Mouse (Mus musculus) intestine, embryonic 14.5 days (tissue): ENCODE data around the gene 1810049J17Rik. TPM values are rescaled to one million over a fixed set of nuclear protein-coding genes. Genes with fewer than 3 reads are reported as not detected.

Source experiments
- ATAC-seq: fragments of 200-750 bp; cut with Nextera tagmentation; replicated peaks from 2 replicates; pipeline ENCODE4 v1.8.0; 2017; ENCODE audit warnings: low read depth, moderate number of reproducible peaks, moderate TSS enrichment, moderate library complexity; ENCODE audit not compliant: low FRiP score, low TSS enrichment
- DNase-seq: peaks from one replicate; pipeline ENCODE4 v3.0.0-alpha.2; 2018; ENCODE audit warnings: low spot score
- H3K27ac ChIP-seq: fragments of 300-500 bp; sonication (generic); 2 replicates; pipeline ENCODE4 v1.5.1; 2014; ENCODE audit warnings: low read depth, mild to moderate bottlenecking, control low read depth
- H3K27me3 ChIP-seq: fragments of 300-500 bp; sonication (generic); replicated peaks from 2 replicates; pipeline ENCODE4 v1.6.1; 2014; ENCODE audit warnings: low read length, control low read depth; ENCODE audit not compliant: control insufficient read depth, insufficient read depth
- H3K36me3 ChIP-seq: fragments of 300-500 bp; sonication (generic); 2 replicates; pipeline ENCODE4 v1.6.1; 2014; ENCODE audit warnings: low read length, control low read depth; ENCODE audit not compliant: control insufficient read depth, insufficient read depth
- H3K4me1 ChIP-seq: fragments of 300-500 bp; sonication (generic); replicated peaks from 2 replicates; pipeline ENCODE4 v1.6.1; 2014; ENCODE audit warnings: low read length, control low read depth, mixed read lengths; ENCODE audit not compliant: control insufficient read depth, insufficient read depth
- H3K4me2 ChIP-seq: fragments of 300-500 bp; sonication (generic); 2 replicates; pipeline ENCODE4 v1.6.1; 2014; ENCODE audit warnings: low read length
- H3K4me3 ChIP-seq: fragments of 300-500 bp; sonication (generic); 2 replicates; pipeline ENCODE4 v1.5.1; 2014; ENCODE audit warnings: low read depth, low read length, control low read depth, mixed read lengths
- H3K9ac ChIP-seq: fragments of 300-500 bp; sonication (generic); 2 replicates; pipeline ENCODE4 v1.6.1; 2014; ENCODE audit warnings: mild to moderate bottlenecking, low read length
- H3K9me3 ChIP-seq: fragments of 300-500 bp; sonication (generic); 2 replicates; pipeline ENCODE4 v1.6.1; 2016; ENCODE audit warnings: low read length, control low read depth; ENCODE audit not compliant: control insufficient read depth
- WGBS: fragments of 180-500 bp; shearing (Covaris S2); extraction: QIAGEN DNeasy Blood & Tissue Kit; methylation state at CpG from one replicate; pipeline ENCODE4 v1.1.7; 2014; 5-methylcytosine and 5-hydroxymethylcytosine counted together
- polyA plus RNA-seq: library from polyadenylated mRNA; unstranded; fragments of >200 nt; fragmentation: Nextera tagmentation; extraction: Ambion mirVana; gene quantifications from 2 replicates; pipeline ENCODE4 v1.2.1, GENCODE M21; 2014

Gene 1810049J17Rik
- polyA plus RNA-seq, 1 experiment from 2014 or later = 1.7 TPM

- under 1% methylated on average over 74 of the region's 74 CpGs for WGBS
- H3K36me3 ChIP-seq = no peaks in the 10 kb centered on the region; the same call in 1 of the 2 replicates
- peak within 1 kb of the TSS; percentile 73 for H3K4me2 ChIP-seq
- H3K27ac ChIP-seq = peak within 1 kb of the TSS; percentile 95
- DNase-seq (peak; percentile 96), ATAC-seq (peak; percentile 96)
- peak within 1 kb of the TSS; percentile 95 for H3K4me3 ChIP-seq
- H3K4me1 ChIP-seq = peaks cover 17% of the 10 kb centered on the region
- H3K27me3 ChIP-seq = no peaks in the 10 kb centered on the region
- H3K9ac ChIP-seq = peak within 1 kb of the TSS; percentile 98
- no peaks in the 10 kb centered on the region for H3K9me3 ChIP-seq
Observed at GRCm38 (mm10) chr15:12321091-12321787, 460 bp downstream of the 1810049J17Rik start, which contains the start of gene Golph3. TSS of gene Golph3 (plus strand) at chr15:12321450.

GRCm38 (mm10) chr15:12320441-12321090 is 1.1 kb downstream of the 1810049J17Rik start:
- H3K36me3 ChIP-seq = no peaks in the 10 kb centered on the region
- DNase-seq (no peak), ATAC-seq (peak; percentile 16; the same call in 1 of the 2 replicates)
- H3K9me3 ChIP-seq = no peaks in the 10 kb centered on the region
- 2% methylated on average over 22 of the region's 22 CpGs for WGBS
- H3K4me3 ChIP-seq = peak overlapping the region; percentile 95
- H3K9ac ChIP-seq = peak overlapping the region; percentile 98
- H3K4me2 ChIP-seq = peak overlapping the region; percentile 73
- peaks cover 17% of the 10 kb centered on the region for H3K4me1 ChIP-seq
- no peaks in the 10 kb centered on the region for H3K27me3 ChIP-seq
- peak overlapping the region; percentile 95 for H3K27ac ChIP-seq

- H3K9ac ChIP-seq = no peak overlapping the region
- no peaks in the 10 kb centered on the region for H3K9me3 ChIP-seq
- H3K27ac ChIP-seq = no peak overlapping the region
- no peak for ATAC-seq
- peak overlapping the region; percentile 95; the same call in 1 of the 2 replicates for H3K4me3 ChIP-seq
- no peaks in the 10 kb centered on the region for H3K36me3 ChIP-seq
- H3K4me2 ChIP-seq = peak overlapping the region; percentile 73
- no peak for DNase-seq
- 46% methylated on average over 5 of the region's 5 CpGs for WGBS
- no peaks in the 10 kb centered on the region for H3K27me3 ChIP-seq
- peaks cover 17% of the 10 kb centered on the region for H3K4me1 ChIP-seq
Observed at GRCm38 (mm10) chr15:12319889-12320288, 1.8 kb downstream of the 1810049J17Rik start.

GRCm38 (mm10) chr15:12318451-12318850 is 3.2 kb downstream of the 1810049J17Rik start:
- no peaks in the 10 kb centered on the region for H3K9me3 ChIP-seq

GRCm38 (mm10) chr15:12317290-12317689 is 4.4 kb downstream of the 1810049J17Rik start:
- ATAC-seq (no peak), DNase-seq (no peak)
- Histone ChIP-seq H3K4me3 (no peak overlapping the region), H3K27ac (no peak overlapping the region), H3K27me3 (no peaks in the 10 kb centered on the region), H3K36me3 (no peaks in the 10 kb centered on the region), H3K9me3 (no peaks in the 10 kb centered on the region), H3K4me2 (no peak overlapping the region), H3K9ac (no peak overlapping the region), H3K4me1 (no peaks in the 10 kb centered on the region)
- WGBS = 81% methylated on average over 5 of the region's 5 CpGs

More at GRCm38 (mm10) chr15:12318451-12318850, 3.2 kb downstream of the 1810049J17Rik start:
- 83% methylated on average over 8 of the region's 8 CpGs for WGBS
- ATAC-seq = no peak
- Histone ChIP-seq H3K27me3 (no peaks in the 10 kb centered on the region), H3K4me2 (no peak overlapping the region), H3K4me3 (no peak overlapping the region), H3K27ac (no peak overlapping the region), H3K36me3 (no peaks in the 10 kb centered on the region), H3K9ac (no peak overlapping the region), H3K4me1 (peaks cover 6% of the 10 kb centered on the region)
- no peak for DNase-seq

- no peak for ATAC-seq
Observed at GRCm38 (mm10) chr15:12315996-12316395, 5.7 kb downstream of the 1810049J17Rik start.

GRCm38 (mm10) chr15:12314584-12314983 is 7.1 kb downstream of the 1810049J17Rik start:
- no peak overlapping the region for H3K9ac ChIP-seq
- H3K4me2 ChIP-seq = no peak overlapping the region
- H3K9me3 ChIP-seq = no peaks in the 10 kb centered on the region
- H3K27ac ChIP-seq = no peak overlapping the region
- no peak overlapping the region for H3K4me3 ChIP-seq
- no peaks in the 10 kb centered on the region for H3K36me3 ChIP-seq
- H3K4me1 ChIP-seq = no peaks in the 10 kb centered on the region
- no peaks in the 10 kb centered on the region for H3K27me3 ChIP-seq
- 59% methylated on average over 5 of the region's 5 CpGs for WGBS
- ATAC-seq (no peak), DNase-seq (no peak)

More at GRCm38 (mm10) chr15:12315996-12316395, 5.7 kb downstream of the 1810049J17Rik start:
- Histone ChIP-seq H3K4me2 (no peak overlapping the region), H3K9me3 (no peaks in the 10 kb centered on the region), H3K27ac (no peak overlapping the region), H3K36me3 (no peaks in the 10 kb centered on the region), H3K9ac (no peak overlapping the region), H3K4me1 (no peaks in the 10 kb centered on the region), H3K4me3 (no peak overlapping the region), H3K27me3 (no peaks in the 10 kb centered on the region)
- WGBS = 67% methylated on average over 2 of the region's 2 CpGs
- DNase-seq = no peak

- H3K27ac ChIP-seq = no peak overlapping the region
- no peak overlapping the region for H3K9ac ChIP-seq
- no peak overlapping the region for H3K4me3 ChIP-seq
- DNase-seq (no peak), ATAC-seq (no peak)
- H3K36me3 ChIP-seq = no peaks in the 10 kb centered on the region
- no peaks in the 10 kb centered on the region for H3K4me1 ChIP-seq
- no peaks in the 10 kb centered on the region for H3K9me3 ChIP-seq
- WGBS = 24% methylated on average over 1 of the region's 1 CpGs
- H3K27me3 ChIP-seq = no peaks in the 10 kb centered on the region
- H3K4me2 ChIP-seq = no peak overlapping the region
Observed at GRCm38 (mm10) chr15:12313255-12313654, 8.4 kb downstream of the 1810049J17Rik start.
